10 mouse cellular contexts compared by ENCODE assay signal in the genomic region with DNA sequence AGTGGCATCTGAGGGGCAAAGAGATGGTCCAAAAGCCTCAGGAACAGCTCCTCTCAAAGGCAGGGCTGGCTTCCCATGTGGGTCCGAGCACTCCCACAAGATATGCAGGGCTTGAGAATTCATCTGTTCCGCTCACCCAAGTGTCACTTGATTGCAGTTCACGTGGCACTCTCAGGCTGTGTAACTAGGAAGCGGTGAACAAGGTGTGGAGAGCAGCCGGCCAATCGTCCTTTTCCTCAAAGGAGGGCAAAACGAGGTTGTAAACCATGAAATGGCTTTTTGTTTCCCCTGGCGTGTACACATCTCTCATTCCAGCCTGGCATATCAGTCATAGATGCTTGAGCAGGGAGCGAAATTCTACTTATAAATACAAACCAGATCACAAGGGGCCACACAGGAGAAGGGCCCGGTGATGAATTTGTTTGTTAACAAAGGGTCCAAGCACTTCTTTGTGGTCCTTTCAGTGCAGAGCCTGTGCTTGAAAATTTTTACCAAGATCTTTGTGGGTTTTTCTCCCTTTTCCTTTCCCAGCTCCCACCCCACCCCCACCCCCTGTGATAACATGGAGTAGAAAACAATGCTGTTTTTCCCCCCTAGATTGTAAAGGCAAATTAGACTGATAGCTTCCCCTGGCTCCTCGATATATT.
DNase-seq lines count a peak whose midpoint lies in the region; ATAC-seq and TF ChIP-seq lines count a peak whose summit lies in the region.
"Had no signal": no experiment of that assay in that cellular context is flagged by ENCODE, and none has a peak within 500 bp of the region (broad histone marks: within the 10 kb centered on the region; RNA-seq: fewer than 3 reads in every experiment).

No protein-coding gene starts in this region.

- H3K9ac ChIP-seq in heart, postnatal 0 days (replicated peaks; ENCODE audit: low read depth, low read length) = no peak overlapping the region
- H3K9ac ChIP-seq in forebrain, postnatal 0 days = no peak overlapping the region
- H3K9ac ChIP-seq in lung, postnatal 0 days (replicated peaks; ENCODE audit: low read depth) = no peak overlapping the region
- H3K9ac ChIP-seq in neural tube, embryonic 12.5 days = no peak overlapping the region
- H3K9ac ChIP-seq: liver, embryonic 12.5 days had no signal

- H3K9me3 ChIP-seq in heart, postnatal 0 days (replicated peaks; ENCODE audit: control insufficient read depth, low read length) = no peaks in the 10 kb centered on the region
- no peaks in the 10 kb centered on the region for H3K9me3 ChIP-seq in forebrain, postnatal 0 days (ENCODE audit: low read length)
- H3K9me3 ChIP-seq in lung, postnatal 0 days (ENCODE audit: low read length) = no peaks in the 10 kb centered on the region
- H3K9me3 ChIP-seq in neural tube, embryonic 12.5 days = no peaks in the 10 kb centered on the region
- H3K9me3 ChIP-seq: liver, embryonic 12.5 days had no signal

- no peak overlapping the region for H3K4me2 ChIP-seq in heart, postnatal 0 days (ENCODE audit: low read depth, low read length)
- H3K4me2 ChIP-seq in forebrain, postnatal 0 days (ENCODE audit: low read depth) = no peak overlapping the region
- H3K4me2 ChIP-seq in lung, postnatal 0 days (replicated peaks; ENCODE audit: low read depth, low read length) = no peak overlapping the region
- H3K4me2 ChIP-seq in neural tube, embryonic 12.5 days (replicated peaks) = no peak overlapping the region; the same call in 1 of the 2 replicates
- H3K4me2 ChIP-seq: liver, embryonic 12.5 days had no signal

- no peak overlapping the region for H3K4me3 ChIP-seq in heart, postnatal 0 days (ENCODE audit: low read depth, low read length)
- H3K4me3 ChIP-seq in forebrain, postnatal 0 days (ENCODE audit: low read depth, low read length) = no peak overlapping the region
- no peak overlapping the region for H3K4me3 ChIP-seq in lung, postnatal 0 days (ENCODE audit: low read depth, low read length)
- no peak overlapping the region for H3K4me3 ChIP-seq in neural tube, embryonic 12.5 days
- H3K4me3 ChIP-seq: liver, embryonic 12.5 days had no signal

- no peak for TF ChIP-seq EP300 in heart, postnatal 0 days (IDR thresholded peaks at IDR 0.05; ENCODE audit: low read depth)
- TF ChIP-seq EP300 in lung, postnatal 0 days (IDR thresholded peaks at IDR 0.05) = peak; percentile 30; the same call in 1 of the 2 replicates

- ATAC-seq in heart, postnatal 0 days (ENCODE audit: insufficient read depth, low read depth) = no peak
- ATAC-seq in forebrain, postnatal 0 days = 0 out of 2 replicates have a peak, but pooled peaks have one; percentile 12
- ATAC-seq in lung, postnatal 0 days = peak; percentile 77
- ATAC-seq in neural tube, embryonic 12.5 days (ENCODE audit: low FRiP score, low read depth) = 0 out of 2 replicates have a peak, but pooled peaks have one; percentile 48
- ATAC-seq: liver, embryonic 12.5 days had no signal

- H3K36me3 ChIP-seq in heart, postnatal 0 days (replicated peaks; ENCODE audit: control insufficient read depth, insufficient read depth, low read length) = no peaks in the 10 kb centered on the region
- H3K36me3 ChIP-seq in forebrain, postnatal 0 days (ENCODE audit: insufficient read depth) = no peaks in the 10 kb centered on the region
- no peaks in the 10 kb centered on the region for H3K36me3 ChIP-seq in lung, postnatal 0 days (ENCODE audit: insufficient read depth, low read length)
- no peaks in the 10 kb centered on the region for H3K36me3 ChIP-seq in neural tube, embryonic 12.5 days
- H3K36me3 ChIP-seq: liver, embryonic 12.5 days had no signal

- WGBS in heart, postnatal 0 days = 31% methylated on average over 11 of the region's 11 CpGs
- WGBS in forebrain, postnatal 0 days = 24% methylated on average over 11 of the region's 11 CpGs
- 35% methylated on average over 11 of the region's 11 CpGs for WGBS in lung, postnatal 0 days
- 17% methylated on average over 11 of the region's 11 CpGs for WGBS in neural tube, embryonic 12.5 days

- intact Hi-C loops in heart, postnatal 25 days (cut with DNase I) = no loop called here

- TF ChIP-seq CTCF in heart, postnatal 0 days (IDR thresholded peaks at IDR 0.05; ENCODE audit: low read depth) = no peak
- no peak for TF ChIP-seq CTCF in forebrain, postnatal 0 days (IDR thresholded peaks at IDR 0.05; ENCODE audit: low read depth)
- no peak for TF ChIP-seq CTCF in lung, postnatal 0 days (IDR thresholded peaks at IDR 0.05)

- no peaks in the 10 kb centered on the region for H3K4me1 ChIP-seq in heart, postnatal 0 days (ENCODE audit: control insufficient read depth, insufficient read depth)
- peaks cover 2% of the 10 kb centered on the region; the same call in 1 of the 2 replicates for H3K4me1 ChIP-seq in forebrain, postnatal 0 days (ENCODE audit: insufficient read depth)
- H3K4me1 ChIP-seq in lung, postnatal 0 days (ENCODE audit: insufficient read depth, low read depth, low read length) = no peaks in the 10 kb centered on the region
- peaks cover 15% of the 10 kb centered on the region for H3K4me1 ChIP-seq in neural tube, embryonic 12.5 days
- H3K4me1 ChIP-seq: liver, embryonic 12.5 days had no signal

- peak; percentile 21 for DNase-seq in heart, postnatal 0 days (ENCODE audit: low spot score)
- DNase-seq in heart, postnatal 25 days (ENCODE audit: low spot score) = no peak
- DNase-seq in forebrain, postnatal 0 days = peak; percentile 17
- DNase-seq in lung, postnatal 0 days (ENCODE audit: low spot score) = peak; percentile 84
- no peak for DNase-seq in spleen, postnatal 36 days (ENCODE audit: low spot score in 2 of 2)
- DNase-seq in retina, postnatal 1 day = no peak
- DNase-seq: gastrocnemius, postnatal 25 days; kidney, adult 18-20 months had no signal

- H3K27ac ChIP-seq in heart, postnatal 0 days (ENCODE audit: low read depth) = no peak overlapping the region
- H3K27ac ChIP-seq in forebrain, postnatal 0 days (ENCODE audit: low read depth, low read length) = no peak overlapping the region
- no peak overlapping the region for H3K27ac ChIP-seq in lung, postnatal 0 days (ENCODE audit: low read length)
- H3K27ac ChIP-seq in neural tube, embryonic 12.5 days = 0 out of 2 replicates have a peak overlapping the region, but pooled peaks have one; percentile 1
- H3K27ac ChIP-seq: liver, embryonic 12.5 days had no signal

- H3K27me3 ChIP-seq in heart, postnatal 0 days (ENCODE audit: control insufficient read depth, insufficient read depth, low read length) = no peaks in the 10 kb centered on the region
- no peaks in the 10 kb centered on the region for H3K27me3 ChIP-seq in forebrain, postnatal 0 days (ENCODE audit: insufficient read depth, low read length)
- H3K27me3 ChIP-seq in lung, postnatal 0 days (replicated peaks; ENCODE audit: insufficient read depth, low read length) = no peaks in the 10 kb centered on the region
- no peaks in the 10 kb centered on the region for H3K27me3 ChIP-seq in neural tube, embryonic 12.5 days (replicated peaks)
- H3K27me3 ChIP-seq: liver, embryonic 12.5 days had no signal

Comparison
In these comparisons a context has a peak if more than half of its experiments do, and no peak if none do; other contexts are left out.
1. DNase-seq: peak in heart, postnatal 0 days (single experiment), forebrain, postnatal 0 days (single experiment) and lung, postnatal 0 days (single experiment); none in heart, postnatal 25 days (single experiment), spleen, postnatal 36 days (0 of 2) and retina, postnatal 1 day (single experiment).